Mouse (Mus musculus) heart, adult 8-10 months (tissue): ENCODE measurements at regions not wholly inside any gene's neighbourhood (a gene's known extent, or its start where the extent isn't known, plus 50 kb on each side); places are given as distances from the start of the nearest gene placed in this dataset. TPM values are rescaled to one million over a fixed set of nuclear protein-coding genes. Genes with fewer than 3 reads are reported as not detected.

Experiments used
- microRNA-seq: library from miRNA; unstranded; fragments of <30 nt; microRNA quantifications from one replicate; pipeline ENCODE4 v1.2.0, GENCODE M21; 2022

Small RNA genes in the stretch of these regions (microRNA-seq; reads per million reads assigned to microRNA genes)
- not detected for gene Gm23243
